Mouse (Mus musculus): ENCODE results near the gene Nectin4. TPM values are rescaled to one million over a fixed set of nuclear protein-coding genes. Genes with fewer than 3 reads are reported as not detected.
"Not testable (repeated sequence)": the region's sequence is repeated elsewhere in the genome, so short reads cannot be mapped to it uniquely, and the experiment has no call there.

The Nectin4 gene
- polyA plus RNA-seq (2015; fragmentation: Nextera tagmentation; extraction: Ambion mirVana), result 7.4 and 9.4 TPM in 2 replicates

- 24% methylated on average over 20 of the region's 20 CpGs for WGBS
- H3K4me2 ChIP-seq (ENCODE audit: low read depth, low read length), result peak within 1 kb of the TSS; percentile 52
- H3K27me3 ChIP-seq (ENCODE audit: control insufficient read depth, insufficient read depth, low read depth, low read length), result no peaks in the 10 kb centered on the region
- peaks cover 4% of the 10 kb centered on the region; the same call in 1 of the 2 replicates for H3K4me1 ChIP-seq (replicated peaks; ENCODE audit: control insufficient read depth, insufficient read depth, low read length)
- ATAC-seq (ENCODE audit: low read depth), result peak; percentile 85
- no peaks in the 10 kb centered on the region for H3K36me3 ChIP-seq (ENCODE audit: control insufficient read depth, insufficient read depth, low read length)
- peak within 1 kb of the TSS; percentile 60; the same call in 1 of the 2 replicates for H3K27ac ChIP-seq (ENCODE audit: low read length)
- no peaks in the 10 kb centered on the region for H3K9me3 ChIP-seq (ENCODE audit: control insufficient read depth, low read length)
- H3K9ac ChIP-seq (ENCODE audit: low read length), result peak within 1 kb of the TSS; percentile 63
- H3K4me3 ChIP-seq (ENCODE audit: low read length), result peak within 1 kb of the TSS; percentile 36
Measured at GRCm38 (mm10) chr1:171369845-171370556, at the start of gene Nectin4. Nectin4 (plus strand) TSS chr1:171370099.

GRCm38 (mm10) chr1:171320151-171320550 is 49.7 kb upstream of the Nectin4 start:
- H3K27ac ChIP-seq (ENCODE audit: low read length), result no peak overlapping the region
- H3K9ac ChIP-seq (ENCODE audit: low read length), result 0 out of 2 replicates have a peak overlapping the region, but pooled peaks have one; percentile 15
- H3K4me2 ChIP-seq (ENCODE audit: low read depth, low read length), result no peak overlapping the region; the same call in 1 of the 2 replicates
- no peaks in the 10 kb centered on the region for H3K4me1 ChIP-seq (replicated peaks; ENCODE audit: control insufficient read depth, insufficient read depth, low read length)
- no peaks in the 10 kb centered on the region for H3K9me3 ChIP-seq (ENCODE audit: control insufficient read depth, low read length)
- 21% methylated on average over 5 of the region's 5 CpGs for WGBS
- H3K4me3 ChIP-seq (ENCODE audit: low read length), result no peak overlapping the region
- no peak for ATAC-seq (ENCODE audit: low read depth)
- no peaks in the 10 kb centered on the region for H3K27me3 ChIP-seq (ENCODE audit: control insufficient read depth, insufficient read depth, low read depth, low read length)
- no peaks in the 10 kb centered on the region for H3K36me3 ChIP-seq (ENCODE audit: control insufficient read depth, insufficient read depth, low read length)

- no peak overlapping the region for H3K9ac ChIP-seq (ENCODE audit: low read length)
Measured at GRCm38 (mm10) chr1:171321415-171321814, 48.5 kb upstream of the Nectin4 start.

GRCm38 (mm10) chr1:171322012-171322411 is 47.9 kb upstream of the Nectin4 start:
- no peak overlapping the region for H3K9ac ChIP-seq (ENCODE audit: low read length)
- ATAC-seq (ENCODE audit: low read depth), result no peak
- no peak overlapping the region for H3K27ac ChIP-seq (ENCODE audit: low read length)
- H3K4me3 ChIP-seq (ENCODE audit: low read length), result no peak overlapping the region
- H3K4me2 ChIP-seq (ENCODE audit: low read depth, low read length), result no peak overlapping the region
- WGBS, result 90% methylated on average over 1 of the region's 1 CpGs
- peaks cover 2% of the 10 kb centered on the region; the same call in 1 of the 2 replicates for H3K4me1 ChIP-seq (replicated peaks; ENCODE audit: control insufficient read depth, insufficient read depth, low read length)
- H3K27me3 ChIP-seq (ENCODE audit: control insufficient read depth, insufficient read depth, low read depth, low read length), result no peaks in the 10 kb centered on the region
- no peaks in the 10 kb centered on the region for H3K9me3 ChIP-seq (ENCODE audit: control insufficient read depth, low read length)
- no peaks in the 10 kb centered on the region for H3K36me3 ChIP-seq (ENCODE audit: control insufficient read depth, insufficient read depth, low read length)

More at GRCm38 (mm10) chr1:171321415-171321814, 48.5 kb upstream of the Nectin4 start:
- H3K27me3 ChIP-seq (ENCODE audit: control insufficient read depth, insufficient read depth, low read depth, low read length), result no peaks in the 10 kb centered on the region
- H3K9me3 ChIP-seq (ENCODE audit: control insufficient read depth, low read length), result no peaks in the 10 kb centered on the region
- H3K4me1 ChIP-seq (replicated peaks; ENCODE audit: control insufficient read depth, insufficient read depth, low read length), result 0 out of 2 replicates have a peak, but pooled peaks cover 2% of the 10 kb centered on the region
- no peaks in the 10 kb centered on the region for H3K36me3 ChIP-seq (ENCODE audit: control insufficient read depth, insufficient read depth, low read length)
- no peak for ATAC-seq (ENCODE audit: low read depth)
- H3K4me3 ChIP-seq (ENCODE audit: low read length), result no peak overlapping the region
- H3K27ac ChIP-seq (ENCODE audit: low read length), result no peak overlapping the region
- no peak overlapping the region for H3K4me2 ChIP-seq (ENCODE audit: low read depth, low read length)

GRCm38 (mm10) chr1:171325571-171325970 is 44.3 kb upstream of the Nectin4 start:
- 79% methylated on average over 2 of the region's 2 CpGs for WGBS
- H3K9me3 ChIP-seq (ENCODE audit: control insufficient read depth, low read length), result no peaks in the 10 kb centered on the region
- no peak overlapping the region for H3K4me3 ChIP-seq (ENCODE audit: low read length)
- H3K36me3 ChIP-seq (ENCODE audit: control insufficient read depth, insufficient read depth, low read length), result no peaks in the 10 kb centered on the region
- no peaks in the 10 kb centered on the region for H3K27me3 ChIP-seq (ENCODE audit: control insufficient read depth, insufficient read depth, low read depth, low read length)
- no peak for ATAC-seq (ENCODE audit: low read depth)
- no peak overlapping the region for H3K27ac ChIP-seq (ENCODE audit: low read length)
- no peak overlapping the region for H3K9ac ChIP-seq (ENCODE audit: low read length)
- peaks cover 13% of the 10 kb centered on the region for H3K4me1 ChIP-seq (replicated peaks; ENCODE audit: control insufficient read depth, insufficient read depth, low read length)
- H3K4me2 ChIP-seq (ENCODE audit: low read depth, low read length), result no peak overlapping the region

- ATAC-seq (ENCODE audit: low read depth); H3K27ac ChIP-seq (ENCODE audit: low read length); H3K9me3 ChIP-seq (ENCODE audit: control insufficient read depth, low read length); H3K4me2 ChIP-seq (ENCODE audit: low read depth, low read length); H3K9ac ChIP-seq (ENCODE audit: low read length); H3K36me3 ChIP-seq (ENCODE audit: control insufficient read depth, insufficient read depth, low read length); H3K27me3 ChIP-seq (ENCODE audit: control insufficient read depth, insufficient read depth, low read depth, low read length); H3K4me3 ChIP-seq (ENCODE audit: low read length): not testable (repeated sequence)
- WGBS, result 74% methylated on average over 4 of the region's 4 CpGs
- H3K4me1 ChIP-seq (replicated peaks; ENCODE audit: control insufficient read depth, insufficient read depth, low read length), result peaks cover 23% of the 10 kb centered on the region
Measured at GRCm38 (mm10) chr1:171326588-171326987, 43.3 kb upstream of the Nectin4 start.

GRCm38 (mm10) chr1:171328244-171328643 is 41.7 kb upstream of the Nectin4 start:
- Histone ChIP-seq H3K9me3 (ENCODE audit: control insufficient read depth, low read length) (no peaks in the 10 kb centered on the region), H3K36me3 (ENCODE audit: control insufficient read depth, insufficient read depth, low read length) (no peaks in the 10 kb centered on the region; the same call in 1 of the 2 replicates), H3K4me1 (replicated peaks; ENCODE audit: control insufficient read depth, insufficient read depth, low read length) (peaks cover 23% of the 10 kb centered on the region), H3K4me3 (ENCODE audit: low read length) (peak overlapping the region; percentile 91), H3K27ac (ENCODE audit: low read length) (peak overlapping the region; percentile 100), H3K27me3 (ENCODE audit: control insufficient read depth, insufficient read depth, low read depth, low read length) (no peaks in the 10 kb centered on the region), H3K9ac (ENCODE audit: low read length) (peak overlapping the region; percentile 99), H3K4me2 (ENCODE audit: low read depth, low read length) (peak overlapping the region; percentile 70)
- WGBS, result 15% methylated on average over 9 of the region's 9 CpGs
- no peak for ATAC-seq (ENCODE audit: low read depth)

- Histone ChIP-seq H3K36me3 (ENCODE audit: control insufficient read depth, insufficient read depth, low read length) (no peaks in the 10 kb centered on the region; the same call in 1 of the 2 replicates), H3K9me3 (ENCODE audit: control insufficient read depth, low read length) (no peaks in the 10 kb centered on the region), H3K27ac (ENCODE audit: low read length) (peak within 1 kb of the TSS; percentile 100), H3K9ac (ENCODE audit: low read length) (peak within 1 kb of the TSS; percentile 99), H3K4me1 (replicated peaks; ENCODE audit: control insufficient read depth, insufficient read depth, low read length) (peaks cover 23% of the 10 kb centered on the region), H3K27me3 (ENCODE audit: control insufficient read depth, insufficient read depth, low read depth, low read length) (no peaks in the 10 kb centered on the region), H3K4me2 (ENCODE audit: low read depth, low read length) (peak within 1 kb of the TSS; percentile 73), H3K4me3 (ENCODE audit: low read length) (peak within 1 kb of the TSS; percentile 91)
- under 1% methylated on average over 43 of the region's 48 CpGs for WGBS
- peak; percentile 96 for ATAC-seq (ENCODE audit: low read depth)
Measured at GRCm38 (mm10) chr1:171328839-171329432, 41.0 kb upstream of the Nectin4 start, which contains the start of gene Dedd. Dedd (plus strand) TSS chr1:171329145.
